Mouse (Mus musculus) kidney, postnatal 10 days (tissue): ENCODE results near the gene Zdhhc23.
A peak's percentile ranks its signal among the peaks of the same experiment; 100 is the strongest.

Source experiments
- DNase-seq: peaks from one replicate; pipeline ENCODE4 v3.0.0; 2021; ENCODE audit warnings: mixed read lengths

The Zdhhc23 gene

DNA sequence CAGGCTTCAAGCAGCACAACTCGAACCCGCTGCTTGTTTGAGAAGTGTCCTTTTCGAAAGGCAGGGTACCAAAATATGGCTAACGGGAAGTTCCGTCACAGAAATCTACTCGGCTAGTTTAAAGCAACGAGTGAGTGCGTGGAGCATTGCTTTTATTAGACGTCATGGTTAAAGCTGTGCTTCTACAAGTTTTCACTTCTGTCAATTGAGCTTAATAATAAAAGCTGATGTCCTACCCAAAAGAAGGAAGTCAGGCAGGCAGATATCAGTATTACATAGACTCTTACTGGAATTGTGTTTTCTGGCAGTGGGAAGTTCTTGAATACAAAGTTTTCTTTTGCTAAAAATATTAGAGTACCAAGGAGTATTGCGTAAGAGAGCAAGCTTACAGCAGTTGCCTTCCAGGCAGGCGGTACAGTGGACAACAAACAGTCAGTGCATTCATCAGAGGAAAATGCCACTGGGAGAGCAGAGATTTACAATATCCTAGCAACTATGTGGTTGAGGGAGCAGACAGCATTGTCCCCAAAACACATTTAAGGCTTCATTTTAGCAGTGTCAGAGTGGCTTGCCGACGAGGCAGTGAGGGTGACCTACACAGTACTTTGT lies 13.7 kb downstream of the Zdhhc23 start:
- DNase-seq, result no peak

DNA sequence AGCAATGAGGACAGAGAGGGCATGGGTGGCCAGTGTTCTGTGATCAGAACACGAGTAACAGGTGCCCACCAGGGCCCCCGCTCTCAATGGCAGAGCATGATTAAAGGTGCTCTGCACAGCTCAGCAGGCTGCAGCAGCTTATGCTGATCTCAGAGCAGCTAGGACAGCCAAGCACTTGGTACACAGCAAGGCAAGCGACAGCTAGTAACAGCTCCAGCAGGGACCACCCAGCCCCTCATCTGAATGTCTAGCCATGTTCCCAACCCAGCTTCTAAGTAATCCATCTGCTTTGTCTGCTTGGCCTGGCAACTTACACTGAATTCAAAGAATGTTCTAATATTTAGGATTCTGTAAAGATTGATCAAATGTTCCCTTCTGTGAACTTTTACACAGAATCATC lies 15.8 kb downstream of the Zdhhc23 start:
- no peak for DNase-seq

DNA sequence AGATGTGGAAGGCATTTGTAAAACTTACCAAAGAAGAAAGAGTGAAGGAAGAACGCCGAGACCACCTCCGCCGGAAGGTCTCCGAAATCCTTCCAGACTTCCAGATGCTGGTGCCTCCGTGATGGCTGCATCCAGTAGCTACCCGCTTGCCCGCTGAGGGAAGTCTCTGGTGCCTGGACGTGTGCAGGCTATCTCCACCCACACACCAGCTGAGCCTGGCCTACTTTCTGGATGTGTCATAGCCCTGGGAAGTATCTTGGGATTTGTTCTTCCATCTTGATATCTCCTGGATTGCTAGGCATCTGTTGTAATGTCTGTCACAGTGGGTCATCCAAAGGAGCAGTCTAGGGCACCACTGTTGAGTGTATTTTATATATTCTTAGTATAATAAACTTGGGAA lies 16.3 kb downstream of the Zdhhc23 start:
- no peak for DNase-seq

GRCm38 (mm10) chr16:43958038-43958437 lies 21.6 kb downstream of the Zdhhc23 start:
- no peak for DNase-seq

- no peak for DNase-seq
Measured at GRCm38 (mm10) chr16:43954913-43955312, 24.7 kb downstream of the Zdhhc23 start.

GRCm38 (mm10) chr16:43951591-43951990 lies 28.0 kb downstream of the Zdhhc23 start:
- DNase-seq, result no peak

- DNase-seq, result no peak
Measured at GRCm38 (mm10) chr16:43945869-43946268, 33.7 kb downstream of the Zdhhc23 start.

DNA sequence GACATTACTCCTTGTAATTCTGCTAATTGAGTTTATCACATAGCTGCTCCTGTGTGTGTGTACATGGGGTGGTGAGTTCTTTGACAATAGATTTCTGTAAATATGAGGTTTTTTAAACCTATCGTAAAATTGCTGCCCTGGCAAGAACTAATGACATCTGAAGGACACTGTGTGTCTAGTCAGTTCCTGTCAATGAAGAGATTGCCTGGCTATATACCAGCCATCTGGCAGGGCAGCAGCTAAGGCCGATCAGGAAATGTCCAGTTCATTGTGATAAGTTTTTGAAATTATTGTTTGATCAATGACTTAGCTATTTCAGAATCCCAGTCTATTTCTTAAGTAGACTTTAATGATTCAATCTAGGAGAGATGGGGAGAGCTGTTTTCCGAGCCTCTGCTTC lies 34.2 kb downstream of the Zdhhc23 start:
- DNase-seq, result no peak

DNA sequence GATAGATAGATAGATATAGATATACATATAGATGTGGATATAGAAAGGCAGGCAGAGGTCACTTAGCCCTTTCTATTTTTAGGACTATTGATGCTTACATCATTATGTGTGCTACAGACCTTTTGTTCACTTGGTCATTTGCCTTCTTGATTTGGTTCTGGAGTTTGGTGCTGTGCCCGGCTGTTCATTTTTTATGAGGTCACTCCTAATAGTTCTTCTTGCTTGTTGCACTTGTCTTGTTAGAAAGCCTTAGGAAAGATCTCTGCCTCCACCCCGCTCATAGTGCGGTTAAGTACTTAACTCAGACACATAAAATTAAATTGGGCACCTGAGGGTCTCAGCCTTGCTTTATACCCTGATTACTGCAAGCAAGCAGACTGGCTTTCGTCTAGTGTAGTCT lies 38.7 kb downstream of the Zdhhc23 start:
- no peak for DNase-seq

DNA sequence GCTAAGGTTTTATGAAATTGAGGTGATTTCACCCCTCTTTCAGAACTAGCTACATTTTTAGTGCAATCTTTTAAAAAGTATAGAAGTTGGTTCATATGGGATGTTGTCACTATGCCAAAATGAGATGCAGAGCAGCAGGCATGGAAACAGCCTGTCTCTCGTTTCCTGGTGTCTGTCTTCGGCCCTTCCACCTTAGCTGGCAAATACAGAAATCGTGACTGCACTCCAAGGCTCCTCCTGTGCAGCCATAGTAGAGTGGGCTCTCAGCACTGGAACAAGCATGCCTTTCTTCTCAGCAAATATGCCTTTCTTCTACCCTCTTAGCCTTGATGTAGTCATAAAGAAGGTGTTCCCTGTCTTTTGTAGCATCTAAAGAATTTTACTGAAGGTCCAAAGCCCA lies 43.7 kb downstream of the Zdhhc23 start:
- no peak for DNase-seq

- peak; percentile 36 for DNase-seq
Measured at GRCm38 (mm10) chr16:43935367-43935766, 44.2 kb downstream of the Zdhhc23 start.

DNA sequence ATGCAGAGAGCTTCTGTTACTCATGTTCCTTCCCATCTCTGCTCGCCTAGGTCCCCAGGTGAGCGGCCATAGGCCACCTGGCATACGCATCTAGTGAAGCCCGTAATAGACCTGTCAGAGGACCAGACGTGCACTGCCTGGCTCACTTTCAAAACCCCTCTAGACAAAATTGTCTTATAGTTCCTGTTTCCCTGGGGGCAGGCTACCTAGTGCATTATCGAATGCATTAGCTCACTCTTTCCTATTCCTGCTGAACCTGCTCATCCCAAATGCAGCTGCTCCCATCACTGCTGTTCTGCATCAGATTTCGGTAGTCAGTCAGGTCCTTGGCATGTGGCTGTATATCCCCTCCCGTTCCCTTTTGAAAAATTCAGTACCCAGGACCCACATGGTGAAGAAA lies 44.7 kb downstream of the Zdhhc23 start:
- no peak for DNase-seq

DNA sequence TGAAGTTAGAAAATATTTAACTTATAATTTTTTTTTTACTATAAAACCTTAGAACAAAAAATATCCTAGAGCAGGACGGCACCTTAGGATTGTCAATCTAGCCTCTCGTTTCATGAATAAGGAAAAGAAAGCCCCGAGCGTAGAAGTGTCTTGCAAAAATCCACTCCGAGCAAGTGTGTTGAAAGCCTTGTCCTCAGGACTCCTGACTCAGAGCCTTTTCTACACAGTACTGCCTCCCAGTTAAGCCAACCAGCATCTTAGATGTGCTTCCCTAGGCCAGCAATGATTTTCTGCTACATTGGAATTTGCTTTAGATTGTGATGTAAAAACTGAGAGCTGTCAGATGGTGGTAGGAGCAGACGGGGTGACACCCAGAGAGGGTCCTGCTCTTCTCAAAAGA lies 46.5 kb downstream of the Zdhhc23 start:
- DNase-seq, result no peak

DNA sequence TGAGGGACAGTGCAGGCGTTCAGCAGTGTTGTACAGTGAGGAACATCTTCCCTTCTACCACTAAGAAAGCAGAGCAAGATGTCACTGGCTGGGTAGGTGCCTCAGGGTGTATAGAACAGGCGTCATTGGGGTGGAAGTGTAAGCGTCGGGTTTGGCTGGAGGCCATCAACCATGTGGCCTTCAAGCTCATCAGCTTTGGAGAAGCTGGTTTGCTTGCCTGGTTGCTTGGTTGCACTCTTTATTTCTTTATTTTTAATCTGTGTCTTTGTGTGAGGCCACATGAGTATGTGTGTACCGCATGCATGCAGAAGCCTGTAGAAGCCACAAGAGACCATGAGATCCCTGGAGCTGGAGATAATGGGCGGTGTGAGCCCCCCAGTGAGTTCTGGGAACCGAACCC lies 47.3 kb downstream of the Zdhhc23 start:
- no peak for DNase-seq

DNA sequence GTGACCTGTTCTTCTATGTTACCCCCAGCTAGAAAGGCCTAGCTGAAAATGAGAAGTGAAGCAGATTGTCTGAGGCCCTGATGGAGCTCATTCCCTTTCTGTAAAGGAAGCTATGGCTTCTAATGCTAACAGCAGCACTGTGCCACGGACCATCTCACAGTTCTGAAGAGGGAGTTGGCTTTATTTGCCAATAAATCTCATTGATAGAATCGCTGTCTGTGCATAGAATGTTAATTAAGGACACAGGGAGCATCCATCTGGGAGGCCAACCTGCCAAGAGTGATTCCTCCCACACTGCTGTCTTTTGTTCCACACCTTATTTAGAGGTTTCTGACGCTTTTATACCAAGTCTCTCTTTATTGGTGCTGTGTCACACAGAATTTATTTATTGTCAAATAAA lies 48.1 kb downstream of the Zdhhc23 start:
- DNase-seq, result no peak

- DNase-seq, result no peak
Measured at GRCm38 (mm10) chr16:43930577-43930976, 49.0 kb downstream of the Zdhhc23 start.

DNA sequence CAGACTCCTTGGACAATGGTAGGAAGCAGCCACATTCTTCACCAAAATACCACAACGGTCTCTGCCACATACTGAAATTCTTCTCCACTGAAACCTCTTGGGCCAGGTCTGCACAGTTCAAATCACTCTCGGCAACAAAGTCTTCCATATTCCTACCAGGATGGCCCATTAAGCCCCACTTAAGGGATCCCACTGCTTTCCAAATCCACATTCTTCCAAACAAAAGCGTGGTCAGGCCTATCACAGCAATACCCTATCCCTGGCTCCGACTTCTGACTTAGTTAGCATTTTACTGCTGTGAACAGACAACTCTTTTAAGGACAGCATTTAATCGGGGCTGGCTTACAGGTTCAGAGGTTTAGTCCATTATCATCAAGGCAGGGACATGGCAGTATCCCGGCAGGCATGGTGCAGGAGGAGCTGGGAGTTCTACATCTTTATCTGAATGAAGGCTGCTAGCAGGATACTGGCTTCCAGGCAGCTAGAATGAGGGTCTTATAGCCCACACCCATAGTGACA lies 53.2 kb downstream of the Zdhhc23 start, which contains the start of gene Qtrt2:
Gene Qtrt2 (minus strand): TSS at position 469 of the 519 bp plus-strand sequence.
- DNase-seq, result no peak

DNA sequence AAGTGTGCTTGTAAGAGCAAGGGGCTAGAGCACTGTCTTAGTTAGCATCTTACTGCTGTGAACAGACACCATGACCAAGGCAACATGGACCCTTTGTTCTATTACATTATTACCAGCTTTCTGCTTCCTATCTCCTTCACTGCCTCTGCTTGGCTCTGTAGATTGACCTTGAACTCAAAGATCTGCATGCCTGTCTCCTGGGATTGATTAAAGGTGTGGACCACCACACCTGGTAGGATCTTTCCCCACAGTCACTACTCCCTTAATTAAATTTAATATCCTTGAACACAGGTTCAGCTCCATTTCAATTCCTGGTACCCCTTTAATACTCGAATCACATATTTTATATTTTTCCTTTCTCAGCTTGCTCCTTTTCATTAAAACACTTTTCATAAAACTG lies 53.7 kb downstream of the Zdhhc23 start:
- no peak for DNase-seq

DNA sequence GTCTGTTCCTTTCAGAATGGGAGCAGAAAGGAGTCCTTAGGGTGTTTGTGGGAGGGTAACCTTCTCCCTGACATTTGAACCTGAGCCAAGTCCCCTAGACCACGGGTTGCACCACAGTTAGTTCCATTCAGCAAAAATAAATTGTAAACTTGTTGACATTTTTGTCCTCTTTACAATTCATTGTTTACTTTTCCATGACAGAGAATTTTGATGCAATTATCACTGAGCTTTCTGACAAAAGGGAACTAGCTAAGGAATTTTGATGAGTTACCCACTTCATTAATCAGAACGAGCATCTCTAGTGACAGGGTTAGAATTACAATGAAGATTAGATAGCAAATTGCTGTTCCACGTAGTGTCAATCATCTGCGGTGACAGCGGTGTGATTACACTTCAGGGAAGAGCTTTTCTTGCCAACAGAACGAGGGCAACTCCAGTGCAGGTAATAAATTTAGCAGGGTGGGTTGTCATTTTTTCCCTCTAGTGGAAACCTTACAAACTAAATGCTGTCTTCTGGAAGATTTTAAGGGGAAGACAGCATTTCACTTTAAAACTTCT lies 54.5 kb downstream of the Zdhhc23 start:
- DNase-seq, result no peak

GRCm38 (mm10) chr16:43922630-43923029 lies 57.0 kb downstream of the Zdhhc23 start:
- no peak for DNase-seq

GRCm38 (mm10) chr16:43922024-43922423 lies 57.6 kb downstream of the Zdhhc23 start:
- no peak for DNase-seq

DNA sequence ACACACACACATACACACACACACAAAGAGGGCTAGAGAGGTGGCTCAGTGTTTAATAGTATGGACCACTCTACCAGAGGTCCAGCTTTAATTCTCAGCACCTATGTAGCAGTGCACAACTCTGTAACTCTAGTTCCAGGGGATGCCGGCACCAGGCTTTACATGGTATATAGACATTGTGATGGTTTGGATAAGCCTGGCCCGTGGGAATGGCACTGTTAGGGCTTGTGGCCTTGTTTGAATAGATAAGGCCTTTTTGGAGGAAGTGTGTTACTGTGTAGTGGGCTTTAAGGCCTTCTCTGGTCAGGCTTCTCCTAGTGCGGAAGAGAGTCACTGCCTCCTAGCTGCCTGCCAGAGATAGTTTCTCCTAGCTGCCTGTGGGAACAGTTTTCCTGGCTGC lies 60.7 kb downstream of the Zdhhc23 start:
- no peak for DNase-seq
